In the genomic region with DNA sequence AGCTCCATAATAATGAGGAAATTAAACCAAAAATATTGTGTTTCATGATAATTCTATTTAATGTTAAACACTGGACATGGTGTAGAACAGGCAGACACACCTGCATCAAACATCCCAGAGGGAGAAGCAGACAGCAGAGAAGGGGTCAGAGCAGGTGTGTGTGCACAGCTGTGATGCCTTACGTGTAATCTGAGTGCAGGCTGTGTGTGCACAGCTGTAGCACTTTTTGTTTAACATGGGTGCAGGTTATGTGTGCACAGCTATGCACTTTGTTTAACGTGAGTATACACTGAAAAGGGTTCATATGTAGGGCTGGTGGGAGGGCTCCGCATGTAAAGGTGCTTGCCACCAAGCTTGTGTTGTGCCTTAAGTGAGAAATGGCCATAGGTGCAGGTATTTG, we compare ENCODE assay signal across 27 mouse cellular contexts. TPM values are rescaled to one million over a fixed set of nuclear protein-coding genes. Genes with fewer than 3 reads are reported as not detected.
A peak's percentile ranks its signal among the peaks of the same experiment; 100 is the strongest.
DNase-seq lines count a peak whose midpoint lies in the region; ATAC-seq and TF ChIP-seq lines count a peak whose summit lies in the region.
"Had no signal": no experiment of that assay in that cellular context is flagged by ENCODE, and none has a peak within 500 bp of the region (broad histone marks: within the 10 kb centered on the region; RNA-seq: fewer than 3 reads in every experiment).

No protein-coding gene starts in this region.

- intact Hi-C loops in heart, postnatal 10 days (cut with DNase I): no loop called here

- H3K9me3 ChIP-seq in lung, embryonic 16.5 days (ENCODE audit: control insufficient read depth, low read length): no peaks in the 10 kb centered on the region
- no peaks in the 10 kb centered on the region for H3K9me3 ChIP-seq in stomach, postnatal 0 days (ENCODE audit: control insufficient read depth, low read length)
- H3K9me3 ChIP-seq: forebrain, embryonic 10.5 days; forebrain, embryonic 13.5 days; heart, embryonic 12.5 days; heart, embryonic 15.5 days had no signal

- no peak overlapping the region for H3K4me2 ChIP-seq in lung, embryonic 16.5 days (ENCODE audit: low read depth, low read length)
- no peak overlapping the region for H3K4me2 ChIP-seq in stomach, postnatal 0 days (replicated peaks; ENCODE audit: low read depth)
- H3K4me2 ChIP-seq: forebrain, embryonic 13.5 days; heart, embryonic 12.5 days; heart, embryonic 15.5 days; hindbrain, embryonic 14.5 days had no signal

- ATAC-seq in lung, embryonic 16.5 days (ENCODE audit: low read depth): no peak
- peak; percentile 92 for ATAC-seq in stomach, postnatal 0 days (ENCODE audit: low FRiP score, low TSS enrichment)
- ATAC-seq: activated CD4-positive, CD25-positive, alpha-beta regulatory T cell, adult 4 months; forebrain, embryonic 13.5 days; forebrain, embryonic 16.5 days; hindbrain, postnatal 0 days had no signal

- H3K9ac ChIP-seq in lung, embryonic 16.5 days (ENCODE audit: low read length): no peak overlapping the region
- H3K9ac ChIP-seq in stomach, postnatal 0 days (ENCODE audit: low read length): no peak overlapping the region
- H3K9ac ChIP-seq: forebrain, embryonic 13.5 days; heart, embryonic 12.5 days; heart, embryonic 15.5 days; hindbrain, embryonic 14.5 days had no signal

- H3K27ac ChIP-seq in lung, embryonic 16.5 days (ENCODE audit: low read length): 0 out of 2 replicates have a peak overlapping the region, but pooled peaks have one; percentile 17
- H3K27ac ChIP-seq in stomach, postnatal 0 days (replicated peaks): no peak overlapping the region
- no peak overlapping the region for H3K27ac ChIP-seq in layer of hippocampus, adult 2 months
- H3K27ac ChIP-seq: forebrain, embryonic 10.5 days; forebrain, embryonic 13.5 days; gastrocnemius, adult 2 months; heart, embryonic 15.5 days; hindbrain, embryonic 14.5 days; hindbrain, postnatal 0 days had no signal

- no peak for TF ChIP-seq EP300 in stomach, postnatal 0 days (optimal IDR thresholded peaks at IDR 0.05)

- H3K4me3 ChIP-seq in lung, embryonic 16.5 days (ENCODE audit: low read length): no peak overlapping the region
- no peak overlapping the region for H3K4me3 ChIP-seq in stomach, postnatal 0 days (ENCODE audit: low read depth, low read length)
- no peak overlapping the region for H3K4me3 ChIP-seq in layer of hippocampus, adult 2 months
- H3K4me3 ChIP-seq: forebrain, embryonic 10.5 days; forebrain, embryonic 13.5 days; gastrocnemius, adult 2 months; heart, embryonic 12.5 days; heart, embryonic 15.5 days had no signal

- no peaks in the 10 kb centered on the region for H3K36me3 ChIP-seq in lung, embryonic 16.5 days (ENCODE audit: control insufficient read depth, insufficient read depth, low read length)
- H3K36me3 ChIP-seq in stomach, postnatal 0 days (ENCODE audit: control insufficient read depth, insufficient read depth, low read length): no peaks in the 10 kb centered on the region
- H3K36me3 ChIP-seq: forebrain, embryonic 10.5 days; heart, embryonic 12.5 days; heart, embryonic 15.5 days had no signal

- H3K4me1 ChIP-seq in lung, embryonic 16.5 days (replicated peaks; ENCODE audit: control insufficient read depth, insufficient read depth, low read length): no peaks in the 10 kb centered on the region
- H3K4me1 ChIP-seq in stomach, postnatal 0 days (replicated peaks; ENCODE audit: control insufficient read depth, insufficient read depth): no peaks in the 10 kb centered on the region
- H3K4me1 ChIP-seq: forebrain, embryonic 10.5 days; forebrain, embryonic 13.5 days; heart, embryonic 12.5 days; heart, embryonic 15.5 days had no signal

- no peaks in the 10 kb centered on the region for H3K27me3 ChIP-seq in lung, embryonic 16.5 days (ENCODE audit: control insufficient read depth, insufficient read depth, low read depth, low read length)
- no peaks in the 10 kb centered on the region for H3K27me3 ChIP-seq in stomach, postnatal 0 days (ENCODE audit: control insufficient read depth, insufficient read depth, low read length)
- H3K27me3 ChIP-seq: forebrain, embryonic 13.5 days; heart, embryonic 12.5 days; heart, embryonic 15.5 days had no signal

- no peak for TF ChIP-seq CTCF in stomach, postnatal 0 days (IDR thresholded peaks at IDR 0.05; ENCODE audit: low read depth)
- no peak for TF ChIP-seq CTCF in layer of hippocampus, adult 2 months (conservative IDR thresholded peaks at IDR 0.05)

- WGBS in lung, embryonic 16.5 days: 55% methylated on average over 3 of the region's 3 CpGs
- 47% methylated on average over 3 of the region's 3 CpGs for WGBS in stomach, postnatal 0 days

- peak; percentile 30 for DNase-seq in heart, adult 11 months
- DNase-seq in heart, postnatal 10 days: no peak
- no peak for DNase-seq in lung, postnatal 14 days
- DNase-seq in stomach, postnatal 0 days (ENCODE audit: low spot score): peak; percentile 79
- DNase-seq in layer of hippocampus, adult 2 months (ENCODE audit: low spot score in 2 of 2): no peak
- DNase-seq: adrenal gland, adult 8-10 months; adrenal gland, postnatal 25 days; cerebellum, adult 11-12 months; cerebellum, adult 8-10 months; cerebellum, postnatal 14 days; gastrocnemius, adult 2 months; gastrocnemius, postnatal 14 days; heart, adult 18-20 months; heart, postnatal 14 days; heart, postnatal 4 days had no signal

RNA-seq across cellular contexts. Expression of gene Pnlip, which starts 39.6 kb away (rescaled TPM):
- total RNA-seq in heart, postnatal 10 days (2021): not detected
- not detected in 2 replicates for polyA plus RNA-seq in lung, embryonic 16.5 days (2015; fragmentation: Nextera tagmentation; extraction: Ambion mirVana)
- 0.11 and 0.24 TPM in 2 replicates for polyA plus RNA-seq in stomach, postnatal 0 days (2015; fragmentation: Nextera tagmentation; extraction: Ambion mirVana)
- total RNA-seq in layer of hippocampus, adult 2 months (2021): under 1 TPM; 0.39 to 0.84 TPM
- total RNA-seq: adrenal gland, adult 8-10 months; adrenal gland, postnatal 25 days; gastrocnemius, adult 2 months; gastrocnemius, postnatal 14 days; gastrocnemius, postnatal 4 days; heart, adult 18-20 months; heart, postnatal 14 days; heart, postnatal 4 days had no signal
- polyA plus RNA-seq: activated CD4-positive, CD25-positive, alpha-beta regulatory T cell, adult 4 months; embryonic facial prominence, embryonic 11.5 days; embryonic facial prominence, embryonic 14.5 days; forebrain, embryonic 10.5 days; forebrain, embryonic 13.5 days; heart, embryonic 12.5 days; heart, embryonic 15.5 days had no signal

Comparison
In these comparisons a context has a peak if more than half of its experiments do, and no peak if none do; other contexts are left out.
1. DNase-seq: peak in heart, adult 11 months (single experiment) and stomach, postnatal 0 days (single experiment); none in heart, postnatal 10 days (0 of 2), lung, postnatal 14 days (single experiment) and layer of hippocampus, adult 2 months (0 of 2).